Mouse (Mus musculus): ENCODE measurements at regions not wholly inside any gene's neighbourhood (a gene's known extent, or its start where the extent isn't known, plus 50 kb on each side); places are given as distances from the start of the nearest gene placed in this dataset.

GRCm38 (mm10) chr10:42131798-42132197, 113.6 kb upstream of the Armc2 start:
- DNase-seq: no peak

DNA sequence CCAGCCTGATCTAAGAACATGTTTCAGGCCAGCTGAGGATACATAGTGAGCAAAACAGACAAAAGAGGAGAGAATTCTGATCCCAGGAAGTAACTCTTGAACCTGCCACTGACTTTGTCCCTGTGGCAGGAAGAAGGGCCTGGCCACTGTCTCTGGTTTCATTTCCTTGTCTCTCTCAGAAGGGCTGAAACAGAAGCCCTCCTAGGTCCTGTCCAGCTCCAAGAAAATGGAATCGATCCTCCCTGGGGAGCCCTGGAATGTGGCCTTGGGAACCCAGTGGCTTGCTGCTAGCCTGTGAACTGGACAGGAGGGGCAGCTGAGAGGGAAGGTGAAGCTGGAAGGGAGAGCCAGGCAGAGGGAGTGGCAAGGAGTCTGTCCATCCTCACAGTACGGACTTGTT, 113.1 kb upstream of the Armc2 start:
- DNase-seq: no peak

- DNase-seq: no peak
Observed at GRCm38 (mm10) chr10:42127865-42128419, 109.7 kb upstream of the Armc2 start.

DNA sequence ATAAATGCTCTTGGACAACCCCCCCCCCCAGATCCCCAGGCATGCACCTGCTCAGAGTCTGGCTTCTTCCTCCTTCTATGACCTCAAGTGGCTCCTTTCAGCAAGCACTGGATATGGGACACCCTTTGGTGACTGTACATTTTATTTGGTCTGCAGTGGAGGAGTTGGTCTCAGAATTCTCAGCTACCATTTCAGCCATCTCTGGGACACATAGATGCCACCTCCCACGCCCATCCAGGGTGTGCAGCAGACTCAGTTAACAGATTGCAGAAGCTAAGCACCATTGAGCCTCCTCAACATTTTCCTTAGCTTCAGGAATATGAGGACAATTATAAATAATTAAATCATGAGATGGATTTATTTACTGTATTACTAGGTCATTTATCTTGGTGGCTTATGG, 108.6 kb upstream of the Armc2 start:
- no peak for DNase-seq

DNA sequence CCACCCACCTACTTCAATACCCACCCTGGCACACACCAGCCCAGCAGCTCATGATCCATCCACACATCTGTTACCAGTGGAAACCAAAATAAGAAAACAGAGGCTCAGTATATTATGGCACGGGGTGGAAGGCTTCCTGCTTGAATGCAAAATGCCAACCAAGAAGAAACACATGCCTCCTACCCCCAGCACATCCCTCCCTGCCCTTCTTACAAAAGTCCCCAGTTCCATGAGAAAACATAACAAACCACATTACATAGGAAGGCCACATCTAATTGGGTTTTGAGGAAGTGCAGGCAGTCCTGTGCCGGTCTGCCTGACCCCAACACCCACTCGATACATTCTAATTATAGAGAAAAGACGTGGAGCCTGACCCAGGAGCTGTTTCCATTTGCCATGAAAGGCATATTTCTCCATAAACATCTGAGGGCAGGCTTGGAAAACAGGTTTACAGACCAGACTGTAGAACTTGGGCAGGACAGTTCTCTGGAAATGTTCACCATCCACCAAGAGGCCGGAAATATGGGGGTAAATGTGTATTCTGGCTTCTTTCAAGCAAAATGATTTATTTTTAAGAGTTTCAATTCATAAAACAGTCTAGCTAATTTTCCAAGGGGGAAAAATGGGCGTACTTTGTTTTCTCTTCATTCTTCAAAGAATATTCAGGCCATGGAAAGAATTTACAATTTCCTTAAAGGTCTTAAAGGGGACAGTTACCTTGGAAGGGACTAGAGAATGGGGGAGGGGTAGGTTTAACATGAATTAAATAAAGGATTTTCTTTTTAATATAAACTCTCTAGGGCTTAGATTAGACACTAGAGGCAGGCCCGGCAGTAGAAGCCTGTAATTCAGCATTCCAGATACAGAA, 104.8 kb upstream of the Armc2 start:
- no peak for DNase-seq

- no peak for DNase-seq
Observed at GRCm38 (mm10) chr10:42121984-42122383, 103.7 kb upstream of the Armc2 start.

DNA sequence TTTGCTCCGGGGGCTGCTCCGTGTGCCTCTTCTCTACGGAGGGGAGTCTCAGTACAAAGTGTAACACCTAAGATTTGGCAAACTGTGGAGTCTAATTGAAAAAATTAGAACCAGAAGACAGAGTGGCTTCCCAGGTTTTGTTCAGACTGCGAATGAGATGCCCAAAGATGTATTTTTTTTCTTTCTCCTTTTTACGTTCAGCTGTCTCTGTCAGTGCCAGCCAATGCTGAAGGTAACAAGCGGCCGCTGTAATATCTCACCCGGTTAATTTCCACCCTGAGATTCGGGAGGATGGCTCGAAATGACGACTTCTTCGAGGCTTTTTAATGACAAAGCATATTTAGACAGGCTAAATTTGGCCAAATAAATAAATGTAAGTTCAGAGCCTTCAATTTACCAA, 101.1 kb upstream of the Armc2 start:
- no peak for DNase-seq

DNA sequence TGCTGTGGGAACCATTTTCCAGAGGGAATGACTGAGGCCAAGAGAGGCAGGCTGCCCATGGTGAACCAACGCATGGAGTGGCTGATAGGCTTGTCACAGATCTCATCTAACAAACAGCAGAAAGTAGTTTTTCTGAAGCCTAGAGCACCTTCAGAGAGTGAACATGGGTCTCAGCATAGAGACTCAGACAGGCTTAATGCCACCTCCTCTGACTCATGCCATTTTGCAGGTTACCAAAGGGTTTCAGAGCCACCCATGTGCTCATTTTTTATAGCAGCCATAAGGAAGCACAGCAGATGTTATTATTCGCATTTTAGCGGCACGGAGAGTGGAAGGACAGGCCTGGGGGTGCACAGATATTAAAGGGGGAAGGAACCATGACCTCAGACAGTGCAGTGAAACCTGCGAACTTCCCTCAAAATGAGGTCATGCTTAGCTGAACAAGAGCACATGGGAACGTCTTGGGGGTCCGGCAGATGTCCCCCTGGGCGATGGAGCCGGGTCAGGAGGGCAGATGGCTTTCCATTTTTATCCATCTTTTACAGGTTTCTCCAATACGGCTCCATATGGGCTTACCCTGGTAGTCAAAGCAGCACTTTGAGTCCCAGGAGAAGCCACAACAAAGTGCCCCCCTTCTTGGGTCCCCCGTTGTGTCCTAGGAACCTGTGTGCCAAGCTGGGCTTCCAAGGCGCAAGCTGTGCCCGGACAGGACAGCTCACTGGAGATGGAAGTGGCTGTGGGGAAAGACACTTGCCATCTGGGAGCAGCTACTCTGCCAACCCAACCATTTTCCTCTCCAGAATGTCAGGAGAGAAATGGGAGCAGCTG, 100.3 kb upstream of the Armc2 start:
- DNase-seq: no peak

DNA sequence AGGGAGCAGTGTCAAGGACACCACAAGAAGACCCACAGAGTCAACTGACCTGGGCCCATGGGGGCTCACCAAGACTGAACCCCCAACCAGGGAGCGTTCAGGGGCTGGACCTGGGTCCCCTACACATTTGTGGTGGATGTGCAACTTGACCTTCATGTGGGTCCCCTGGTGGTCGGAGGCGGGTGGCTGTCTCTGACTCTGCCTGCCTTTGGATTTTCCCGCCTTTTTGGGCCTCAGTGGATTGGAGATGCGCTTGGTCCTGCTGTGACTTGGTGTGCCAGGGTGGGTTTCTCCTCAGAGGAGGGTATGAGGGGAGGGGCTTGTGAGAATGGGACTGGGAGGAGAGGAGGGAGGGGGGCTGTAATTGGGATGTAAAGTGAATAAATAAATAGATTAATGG, 99.3 kb upstream of the Armc2 start:
- no peak for DNase-seq

GRCm38 (mm10) chr10:42115920-42116298, 97.7 kb upstream of the Armc2 start:
- no peak for DNase-seq

- DNase-seq: no peak
Observed at GRCm38 (mm10) chr10:42115224-42115919, 97.1 kb upstream of the Armc2 start.

GRCm38 (mm10) chr10:42110704-42111103, 92.5 kb upstream of the Armc2 start:
- DNase-seq: no peak

DNA sequence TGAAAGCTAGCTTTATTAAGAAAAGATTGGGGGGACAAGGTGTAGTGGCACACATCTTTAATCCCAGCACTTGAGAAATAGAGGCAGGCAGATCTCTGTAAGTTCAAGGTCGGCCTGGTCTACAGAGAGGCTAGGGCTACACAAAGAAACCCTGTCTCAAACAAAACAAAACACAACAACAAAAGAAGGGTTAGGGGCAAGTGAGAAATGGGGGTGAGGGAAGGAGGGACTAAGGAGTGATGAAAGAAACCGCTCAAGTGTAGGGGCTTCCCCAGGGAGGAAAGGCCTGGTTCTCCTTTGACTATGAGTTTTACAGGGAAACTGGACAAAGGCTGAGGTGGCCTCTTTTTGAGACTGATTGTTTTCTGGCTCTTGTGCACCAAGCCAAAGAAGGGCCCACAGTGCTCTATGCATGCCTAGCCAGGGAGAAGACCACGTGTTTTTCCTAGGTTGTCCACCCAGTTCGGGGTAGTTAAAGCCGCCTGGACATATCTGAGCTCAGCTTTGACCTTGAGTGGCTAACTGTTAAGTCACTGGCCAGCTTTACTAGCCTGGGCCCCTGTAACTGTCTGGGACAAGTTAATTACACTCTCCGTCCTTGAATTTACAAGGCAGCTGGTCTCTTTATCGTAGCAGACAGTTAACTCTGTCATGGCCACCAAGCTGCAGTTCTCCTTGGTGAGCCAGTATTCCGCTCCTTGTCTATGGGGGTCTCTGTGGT, 90.2 kb upstream of the Armc2 start:
- peak; percentile 36 for DNase-seq

GRCm38 (mm10) chr10:42107437-42108293, 89.4 kb upstream of the Armc2 start:
- no peak for DNase-seq

- DNase-seq: no peak
Observed at GRCm38 (mm10) chr10:42106611-42107010, 88.4 kb upstream of the Armc2 start.

DNA sequence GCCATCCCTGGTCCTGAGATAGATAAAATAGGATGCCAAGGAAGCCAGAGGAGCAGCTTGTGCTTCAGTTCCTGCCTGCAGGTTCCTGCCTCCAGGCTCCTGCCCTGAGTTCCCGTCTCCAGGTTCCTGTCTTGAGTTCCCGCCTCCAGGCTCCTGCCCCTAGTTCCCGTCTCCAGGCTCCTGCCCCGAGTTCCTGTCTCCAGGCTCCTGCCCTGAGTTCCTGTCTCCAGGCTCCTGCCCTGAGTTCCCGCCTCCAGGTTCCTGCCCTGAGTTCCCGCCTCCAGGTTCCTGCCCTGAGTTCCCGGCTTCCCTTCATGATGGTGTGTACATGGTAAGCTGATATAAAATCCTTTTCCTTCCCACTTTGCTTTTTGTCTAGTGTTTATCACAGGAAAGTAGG, 86.8 kb upstream of the Armc2 start:
- no peak for DNase-seq

DNA sequence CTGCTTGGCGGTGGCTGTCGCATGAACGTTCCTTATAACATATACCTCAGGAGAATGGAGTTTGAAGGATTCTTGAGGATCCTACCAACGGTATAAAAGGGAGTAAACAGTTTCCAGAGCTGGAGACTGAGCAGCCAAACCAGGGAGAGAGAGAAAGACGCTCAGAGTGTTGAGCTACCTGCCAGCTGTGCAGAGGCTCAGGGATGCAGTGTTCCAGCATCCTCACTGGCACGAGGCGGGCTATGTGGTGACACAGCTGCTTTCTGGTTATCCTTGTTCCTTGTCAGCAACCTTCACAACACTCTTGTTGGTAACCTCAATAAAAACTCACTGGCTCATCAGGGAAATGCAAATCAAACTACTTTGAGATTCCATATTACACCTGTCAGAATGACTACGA, 84.1 kb upstream of the Armc2 start:
- no peak for DNase-seq

DNA sequence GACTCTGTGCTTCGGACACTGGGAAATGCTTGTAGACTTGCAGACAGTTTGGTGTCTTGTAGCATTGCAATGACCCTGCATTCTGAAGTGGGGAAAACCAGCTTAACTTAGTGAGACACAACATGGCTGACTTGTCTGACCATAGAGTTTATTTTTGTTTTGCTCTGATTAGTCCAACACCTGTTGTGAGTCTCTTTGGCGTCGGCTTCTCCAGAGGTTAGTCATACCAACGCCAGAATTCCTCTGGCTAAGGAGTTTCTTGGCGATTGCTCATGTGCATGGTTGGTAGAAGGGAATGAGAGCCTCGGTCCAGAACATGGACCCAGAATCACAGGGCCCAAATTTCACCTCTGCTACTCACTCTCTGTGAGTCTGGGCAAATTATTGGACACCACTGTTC, 82.9 kb upstream of the Armc2 start:
- DNase-seq: no peak

DNA sequence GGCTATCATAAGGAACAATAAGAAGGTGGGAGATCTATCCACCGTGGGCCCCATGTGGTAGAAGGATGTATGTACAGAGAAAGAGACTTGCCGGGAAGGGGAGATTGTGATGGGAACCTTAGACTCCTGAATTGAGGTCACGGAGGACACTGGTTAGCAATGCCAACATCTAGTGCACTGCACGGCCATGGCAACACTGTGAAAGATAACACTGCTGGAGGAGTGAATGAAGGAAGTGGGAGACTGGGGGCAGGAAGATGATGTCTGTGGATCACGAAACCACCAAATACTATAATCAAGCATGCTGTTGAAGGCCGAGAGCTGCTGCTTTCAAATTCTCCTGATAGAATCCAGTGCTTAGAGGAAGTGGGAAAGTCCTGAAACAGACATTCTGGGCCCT, 78.7 kb upstream of the Armc2 start:
- DNase-seq: no peak

GRCm38 (mm10) chr10:42095986-42096385, 77.7 kb upstream of the Armc2 start:
- no peak for DNase-seq

Measured in adrenal gland, adult 8-10 months (tissue).